ENCODE assay signal across 8 mouse cellular contexts in genomic region chr16:57167514-57167912, GRCm38 (mm10). TPM values are rescaled to one million over a fixed set of nuclear protein-coding genes. Genes with fewer than 3 reads are reported as not detected.
DNase-seq lines count a peak whose midpoint lies in the region; ATAC-seq and TF ChIP-seq lines count a peak whose summit lies in the region.

No protein-coding gene starts in this region.

- H3K9me3 ChIP-seq in embryonic facial prominence, embryonic 15.5 days (replicated peaks) = no peaks in the 10 kb centered on the region
- H3K9me3 ChIP-seq in intestine, embryonic 16.5 days (ENCODE audit: control insufficient read depth, low read length) = no peaks in the 10 kb centered on the region

- peak overlapping the region; percentile 72 for H3ac ChIP-seq in myocyte (ENCODE audit: control insufficient read depth, insufficient read length)

- no peak overlapping the region for H3K9ac ChIP-seq in embryonic facial prominence, embryonic 15.5 days
- H3K9ac ChIP-seq in intestine, embryonic 16.5 days (ENCODE audit: low read depth, low read length) = peak overlapping the region; percentile 24; the same call in 1 of the 2 replicates

- no peaks in the 10 kb centered on the region for H3K27me3 ChIP-seq in embryonic facial prominence, embryonic 15.5 days
- no peaks in the 10 kb centered on the region for H3K27me3 ChIP-seq in intestine, embryonic 16.5 days (replicated peaks; ENCODE audit: control insufficient read depth, insufficient read depth, low read length)
- no peaks in the 10 kb centered on the region for H3K27me3 ChIP-seq in myocyte (ENCODE audit: control insufficient read depth, insufficient read depth, insufficient read length)

- peak overlapping the region; percentile 50 for H3K4me2 ChIP-seq in embryonic facial prominence, embryonic 15.5 days (replicated peaks)
- peak overlapping the region; percentile 75 for H3K4me2 ChIP-seq in intestine, embryonic 16.5 days (ENCODE audit: low read depth, low read length)
- peak overlapping the region; percentile 71 for H3K4me2 ChIP-seq in myocyte (ENCODE audit: low read depth)

- peaks cover 39% of the 10 kb centered on the region for H3K36me3 ChIP-seq in embryonic facial prominence, embryonic 15.5 days
- H3K36me3 ChIP-seq in intestine, embryonic 16.5 days (ENCODE audit: control insufficient read depth, insufficient read depth, low read length) = peaks cover 5% of the 10 kb centered on the region; the same call in 1 of the 2 replicates
- peaks cover 26% of the 10 kb centered on the region for H3K36me3 ChIP-seq in myocyte (ENCODE audit: control insufficient read depth, insufficient read depth)

- TF ChIP-seq POLR2A in myocyte (IDR thresholded peaks at IDR 0.05; ENCODE audit: insufficient read length, low read depth) = no peak

- no peaks in the 10 kb centered on the region; the same call in 1 of the 2 replicates for H3K4me1 ChIP-seq in embryonic facial prominence, embryonic 15.5 days
- peaks cover 8% of the 10 kb centered on the region for H3K4me1 ChIP-seq in intestine, embryonic 16.5 days (ENCODE audit: control insufficient read depth, insufficient read depth, low read length)

- no peaks in the 10 kb centered on the region for H3K79me2 ChIP-seq in myocyte (ENCODE audit: control insufficient read depth, insufficient read depth)

- peak overlapping the region; percentile 85 for H3K4me3 ChIP-seq in layer of hippocampus, adult 2 months
- peak overlapping the region; percentile 63 for H3K4me3 ChIP-seq in embryonic facial prominence, embryonic 15.5 days (replicated peaks)
- peak overlapping the region; percentile 99 for H3K4me3 ChIP-seq in intestine, embryonic 16.5 days (ENCODE audit: low read length)
- H3K4me3 ChIP-seq in myocyte = peak overlapping the region; percentile 42

- WGBS in embryonic facial prominence, embryonic 15.5 days = 27% methylated on average over 5 of the region's 5 CpGs
- 15% methylated on average over 5 of the region's 5 CpGs for WGBS in intestine, embryonic 16.5 days

- peak; percentile 6; the same call in 1 of the 2 replicates for ATAC-seq in embryonic facial prominence, embryonic 15.5 days (ENCODE audit: insufficient number of reproducible peaks, low FRiP score, low TSS enrichment, low read depth)
- ATAC-seq in intestine, embryonic 16.5 days = peak; percentile 31
- no peak; the same call in 1 of the 2 replicates for ATAC-seq in megakaryocyte-erythroid progenitor cell, adult 5-6 weeks (replicated peaks; ENCODE audit: low FRiP score, low TSS enrichment, poor library complexity, severe bottlenecking)

- DNase-seq in layer of hippocampus, adult 2 months (ENCODE audit: low spot score in 2 of 2) = peak in 1 of 2 experiments; percentile 24
- no peak for DNase-seq in layer of hippocampus, adult 8-10 months (ENCODE audit: low spot score in 2 of 2)
- DNase-seq in cerebellum, adult 9-11 months = no peak
- DNase-seq in urinary bladder, postnatal 14 days (ENCODE audit: low spot score) = no peak

- TF ChIP-seq CTCF in layer of hippocampus, adult 2 months (conservative IDR thresholded peaks at IDR 0.05) = no peak

- peak overlapping the region; percentile 89 for H3K27ac ChIP-seq in layer of hippocampus, adult 2 months
- peak overlapping the region; percentile 87; the same call in 1 of the 2 replicates for H3K27ac ChIP-seq in embryonic facial prominence, embryonic 15.5 days (replicated peaks)
- H3K27ac ChIP-seq in intestine, embryonic 16.5 days (ENCODE audit: low read length) = peak overlapping the region; percentile 52

TF ChIP-seq in myocyte, 11 proteins besides CTCF, POLR2A, EP300 and RAD21:
- TF ChIP-seq MAX (IDR thresholded peaks at IDR 0.05; ENCODE audit: low read depth) = no peak
- TF ChIP-seq REST (IDR thresholded peaks at IDR 0.05; ENCODE audit: insufficient read depth, insufficient read length) = no peak
- no peak for TF ChIP-seq MYOG (IDR thresholded peaks at IDR 0.05; ENCODE audit: control insufficient read depth in 1 of 3, insufficient read depth in 1 of 3, insufficient read length in 2 of 3, low read depth in 2 of 3)
- TF ChIP-seq TCF12 (IDR thresholded peaks at IDR 0.05; ENCODE audit: insufficient read depth, poor library complexity, severe bottlenecking) = no peak
- TF ChIP-seq CEBPB (IDR thresholded peaks at IDR 0.05; ENCODE audit: insufficient read depth, poor library complexity, severe bottlenecking) = no peak
- TF ChIP-seq USF1 (IDR thresholded peaks at IDR 0.05; ENCODE audit: low read depth) = no peak
- no peak for TF ChIP-seq POLR2AphosphoS2 (IDR thresholded peaks at IDR 0.05; ENCODE audit: insufficient read length, low read depth)
- TF ChIP-seq SRF (IDR thresholded peaks at IDR 0.05; ENCODE audit: control insufficient read depth, insufficient read length, low read depth) = no peak
- no peak for TF ChIP-seq E2F4 (IDR thresholded peaks at IDR 0.05; ENCODE audit: insufficient read depth)
- no peak for TF ChIP-seq MYOD1 (IDR thresholded peaks at IDR 0.05; ENCODE audit: control insufficient read depth in 1 of 3, insufficient read length in 2 of 3, low read depth in 2 of 3)
- no peak for TF ChIP-seq TCF3 (IDR thresholded peaks at IDR 0.05; ENCODE audit: insufficient read length, low read depth)

RNA-seq across cellular contexts. Expression of gene Nit2, which starts 0.4 kb away (rescaled TPM):
- 10 to 100 TPM; 14.1 to 16.8 TPM for total RNA-seq in layer of hippocampus, adult 2 months (2021)
- total RNA-seq in layer of hippocampus, adult 8-10 months (2022) = 10 to 100 TPM; 13.6 to 18.2 (median 18.0) TPM
- polyA plus RNA-seq in embryonic facial prominence, embryonic 15.5 days (2015; fragmentation: Nextera tagmentation; extraction: Ambion mirVana) = 79.6 and 88.6 TPM in 2 replicates
- polyA plus RNA-seq in intestine, embryonic 16.5 days (2015; fragmentation: Nextera tagmentation; extraction: Ambion mirVana) = 76.1 and 79.9 TPM in 2 replicates
- 22.4 TPM for polyA plus RNA-seq in myocyte (2012; fragmentation: generic; extraction: Trizol)
- 35.5 and 43.3 TPM in 2 replicates for total RNA-seq in megakaryocyte-erythroid progenitor cell, adult 5-6 weeks (2014; fragmentation: Nextera tagmentation)
- 37.1 and 44.1 TPM in 2 replicates for total RNA-seq in megakaryocyte-erythroid progenitor cell, adult 5-6 weeks (2017)

RNA-seq across cellular contexts. Expression of gene Tomm70a, which starts 46.0 kb away (rescaled TPM):
- total RNA-seq in layer of hippocampus, adult 2 months (2021) = 10 to 100 TPM; 93.9 to 98.1 TPM
- total RNA-seq in layer of hippocampus, adult 8-10 months (2022) = 10 to 100 TPM; 89.5 to 97.7 (median 91.6) TPM
- 35.1 and 37.4 TPM in 2 replicates for polyA plus RNA-seq in embryonic facial prominence, embryonic 15.5 days (2015; fragmentation: Nextera tagmentation; extraction: Ambion mirVana)
- 39.2 and 41.7 TPM in 2 replicates for polyA plus RNA-seq in intestine, embryonic 16.5 days (2015; fragmentation: Nextera tagmentation; extraction: Ambion mirVana)
- 20.6 TPM for polyA plus RNA-seq in myocyte (2012; fragmentation: generic; extraction: Trizol)
- total RNA-seq in megakaryocyte-erythroid progenitor cell, adult 5-6 weeks (2014; fragmentation: Nextera tagmentation) = 68.5 and 81.7 TPM in 2 replicates
- total RNA-seq in megakaryocyte-erythroid progenitor cell, adult 5-6 weeks (2017) = 75.8 and 84.1 TPM in 2 replicates

Comparison
In these comparisons a context has a peak if more than half of its experiments do, and no peak if none do; other contexts are left out.
1. H3K4me3 ChIP-seq: peak in every context shown above with its lines; median percentile 99 in intestine, embryonic 16.5 days; 85 in layer of hippocampus, adult 2 months; 63 in embryonic facial prominence, embryonic 15.5 days; 42 in myocyte.